Mouse (Mus musculus): ENCODE measurements around the gene Dennd1a. TPM values are rescaled to one million over a fixed set of nuclear protein-coding genes. Genes with fewer than 3 reads are reported as not detected.

Dennd1a gene
- total RNA-seq (2015) (32.1 and 36.8 TPM in 2 replicates), total RNA-seq (2017) (31.9 and 35.0 TPM in 2 replicates)

DNA sequence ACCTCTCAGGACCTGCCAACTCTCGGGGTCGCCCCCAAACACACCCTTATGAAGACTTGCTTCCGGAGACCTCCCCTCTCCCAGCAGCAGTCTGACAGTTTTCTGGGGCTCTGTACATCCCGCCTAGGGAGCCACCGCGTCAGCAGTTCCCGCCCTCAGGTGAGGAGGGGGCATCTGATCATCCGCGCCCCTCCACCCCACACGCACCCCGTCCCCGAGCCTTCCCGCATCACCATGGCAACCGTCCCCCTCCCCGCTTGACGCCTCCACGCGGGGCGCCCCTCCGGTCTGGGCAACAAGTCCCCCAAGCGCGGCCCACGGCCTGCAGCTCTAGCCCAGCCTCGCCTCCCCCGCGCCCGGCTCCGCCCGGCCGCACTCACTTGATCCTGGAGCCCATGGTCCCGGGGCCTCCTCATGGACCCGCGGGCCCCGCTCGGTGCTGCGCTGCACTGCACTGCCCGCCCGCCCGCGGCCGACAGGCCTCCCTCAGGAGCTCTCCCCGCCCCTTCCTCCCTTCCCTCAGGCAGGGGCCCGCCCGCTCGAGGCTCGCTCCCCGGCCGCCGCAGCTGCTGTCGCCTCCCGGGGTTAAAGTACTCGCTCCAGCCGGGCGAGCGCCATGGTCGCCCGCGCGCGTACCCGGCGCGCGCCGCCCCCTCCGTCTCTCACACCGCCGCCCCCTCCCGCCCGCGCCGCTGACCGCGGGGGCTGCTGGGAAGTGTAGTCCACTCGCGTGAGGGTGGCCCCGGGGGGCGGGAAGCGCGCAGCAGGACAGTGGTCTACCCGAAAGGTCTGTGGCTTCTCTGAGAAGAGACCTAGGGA, at the start of gene Dennd1a:
Gene Dennd1a (minus strand): TSS at position 658 of the 819 bp plus-strand sequence.
- ATAC-seq (ENCODE audit: poor library complexity, severe bottlenecking), result peak; percentile 89

DNA sequence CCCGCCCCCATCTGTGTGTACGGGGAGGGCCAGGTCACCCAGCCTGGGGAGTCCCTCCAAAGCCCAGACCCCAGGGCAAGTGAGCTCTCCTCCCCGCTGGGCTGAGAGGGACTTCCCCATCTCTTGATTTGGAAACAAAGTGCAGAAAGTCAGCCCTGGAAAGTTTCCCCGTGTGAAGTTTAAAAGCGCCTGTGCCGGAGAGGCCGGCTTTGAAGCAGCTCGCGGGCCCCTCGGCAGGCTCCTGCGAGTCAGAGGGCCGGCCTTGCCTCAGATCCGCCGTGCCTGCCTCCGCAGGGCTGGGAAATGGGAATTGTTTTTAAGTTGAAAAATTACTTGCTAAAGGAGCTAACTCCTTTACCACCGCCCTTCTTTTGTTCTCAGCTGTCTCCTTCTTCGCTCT, 49.4 kb upstream of the Dennd1a start:
- peak; percentile 45; the same call in 1 of the 2 replicates for ATAC-seq (ENCODE audit: poor library complexity, severe bottlenecking)

GRCm38 (mm10) chr2:38333586-38334119, 46.5 kb upstream of the Dennd1a start:
- ATAC-seq (ENCODE audit: poor library complexity, severe bottlenecking), result no peak

- no peak for ATAC-seq (ENCODE audit: poor library complexity, severe bottlenecking)
These were observed 39.5 kb upstream of the Dennd1a start for GRCm38 (mm10) chr2:38326671-38327070.

- ATAC-seq (ENCODE audit: poor library complexity, severe bottlenecking), result no peak
These were observed 36.2 kb upstream of the Dennd1a start for GRCm38 (mm10) chr2:38323380-38323779.

GRCm38 (mm10) chr2:38320911-38321310, 33.7 kb upstream of the Dennd1a start:
- ATAC-seq (ENCODE audit: poor library complexity, severe bottlenecking), result no peak

DNA sequence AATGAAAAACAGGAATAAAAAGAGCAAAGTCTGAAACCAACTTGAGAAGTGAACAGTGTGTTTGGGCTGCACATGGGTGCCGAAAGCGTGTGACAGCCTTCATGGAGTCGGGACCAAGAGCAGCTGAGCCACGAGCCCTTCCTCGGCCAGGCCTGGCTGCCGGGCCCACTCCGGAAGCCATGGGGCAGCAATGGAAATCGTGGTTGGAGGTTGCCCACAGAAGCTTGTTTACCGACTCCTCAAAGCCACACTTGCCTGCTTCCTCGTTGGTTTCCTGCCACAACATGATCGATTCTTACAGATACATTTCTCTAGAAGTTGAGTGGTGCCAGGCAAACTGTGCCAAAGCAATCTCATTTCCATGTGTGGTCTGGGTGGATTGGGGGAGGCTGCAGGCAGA, 31.9 kb upstream of the Dennd1a start:
- peak; percentile 57 for ATAC-seq (ENCODE audit: poor library complexity, severe bottlenecking)

GRCm38 (mm10) chr2:38313399-38313798, 26.2 kb upstream of the Dennd1a start:
- ATAC-seq (ENCODE audit: poor library complexity, severe bottlenecking), result peak; percentile 83

GRCm38 (mm10) chr2:38312921-38313320, 25.7 kb upstream of the Dennd1a start:
- ATAC-seq (ENCODE audit: poor library complexity, severe bottlenecking), result no peak

DNA sequence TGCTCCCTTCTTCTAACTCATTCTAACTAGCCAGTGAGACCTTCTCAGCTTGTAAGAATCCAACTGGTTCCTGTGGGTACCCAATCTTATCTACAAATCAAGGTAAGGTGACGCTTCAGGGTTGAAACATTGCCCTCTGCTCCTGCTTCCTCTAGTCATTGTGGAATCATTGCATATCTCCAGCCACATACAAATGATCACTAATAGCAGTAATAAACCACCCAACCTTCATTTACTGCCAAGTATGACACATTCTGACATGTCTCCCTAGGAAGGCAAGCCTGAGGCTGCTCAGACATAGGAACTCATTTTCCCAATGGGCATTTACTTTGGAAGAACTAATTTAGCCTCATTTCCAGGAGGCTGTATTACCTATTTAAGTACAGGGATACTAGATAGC, 18.0 kb upstream of the Dennd1a start:
- no peak for ATAC-seq (ENCODE audit: poor library complexity, severe bottlenecking)

DNA sequence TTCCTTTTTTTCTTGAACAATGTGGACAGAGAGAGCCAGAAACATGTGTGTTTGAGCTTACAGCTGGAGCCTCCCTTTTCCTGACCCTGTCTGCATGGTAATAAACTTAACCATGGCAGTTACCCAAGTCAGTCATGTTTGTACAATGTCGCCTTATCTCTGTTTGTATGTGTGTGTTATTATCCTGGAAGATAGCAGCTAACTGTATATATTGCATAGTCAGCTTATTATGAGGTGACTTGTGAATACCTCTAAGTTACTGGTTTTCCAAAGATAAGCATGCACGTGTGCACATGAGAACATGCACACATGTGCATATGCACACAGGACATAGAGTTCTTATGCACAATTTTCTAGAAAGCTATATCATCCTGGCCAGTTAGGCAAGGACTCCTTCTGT, 13.8 kb upstream of the Dennd1a start:
- no peak for ATAC-seq (ENCODE audit: poor library complexity, severe bottlenecking)

DNA sequence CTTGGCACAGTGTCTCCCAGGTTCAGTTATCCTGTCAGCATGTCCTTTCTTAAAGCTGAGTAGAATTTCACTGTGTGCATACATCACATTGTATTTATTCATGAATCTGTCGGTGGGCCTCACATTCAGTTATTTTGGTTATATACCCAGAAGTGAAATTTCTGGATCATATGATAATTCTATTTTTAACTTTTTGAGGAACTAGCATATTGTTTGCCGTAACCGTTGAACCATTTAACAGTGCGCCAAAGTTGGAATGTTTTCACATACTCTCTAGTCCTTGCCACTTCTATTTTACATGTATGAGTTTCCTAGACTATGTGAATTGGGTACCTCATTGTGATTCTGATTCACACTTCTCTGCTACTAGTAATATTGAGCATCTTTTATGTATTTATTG, 8.7 kb upstream of the Dennd1a start:
- ATAC-seq (ENCODE audit: poor library complexity, severe bottlenecking), result peak; percentile 52; the same call in 1 of the 2 replicates

DNA sequence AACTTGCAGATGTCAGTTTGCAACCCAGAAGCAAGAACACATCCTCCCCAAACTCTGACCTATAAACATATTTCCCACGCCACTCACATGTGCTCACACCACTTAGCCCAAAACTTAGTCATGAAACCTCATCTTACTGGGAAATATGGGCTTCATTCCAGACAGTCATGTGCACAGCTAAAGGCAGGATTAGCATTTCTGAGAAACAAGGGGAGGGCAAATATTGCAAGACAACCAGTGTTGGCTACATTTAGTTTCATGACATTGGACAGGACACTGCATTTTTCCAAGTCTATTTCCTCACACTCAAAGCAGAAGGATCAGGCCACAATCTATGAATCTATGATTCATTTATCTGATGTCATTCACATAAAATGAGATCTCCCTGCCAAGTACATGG, 4.3 kb upstream of the Dennd1a start:
- no peak for ATAC-seq (ENCODE audit: poor library complexity, severe bottlenecking)

DNA sequence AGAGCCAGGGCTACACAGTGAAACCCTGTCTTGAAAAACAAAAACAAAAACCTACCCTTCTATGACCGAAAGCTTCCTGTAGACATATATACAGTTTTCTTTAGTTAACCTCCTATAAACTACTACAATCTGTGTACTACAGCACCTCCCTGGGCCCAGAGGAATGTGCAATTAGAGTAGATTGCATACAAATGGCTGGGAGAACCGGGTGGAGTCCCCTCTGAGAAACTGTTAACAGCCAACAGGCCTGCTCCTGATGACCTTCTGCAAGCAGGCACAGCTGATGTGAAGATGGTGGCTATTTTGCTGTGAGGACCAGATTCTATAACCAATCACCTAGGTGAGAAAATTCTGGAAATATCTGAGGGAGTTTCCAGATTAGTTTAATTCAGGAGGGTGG, 1.0 kb upstream of the Dennd1a start:
- ATAC-seq (ENCODE audit: poor library complexity, severe bottlenecking), result no peak

- ATAC-seq (ENCODE audit: poor library complexity, severe bottlenecking), result peak; percentile 13; the same call in 1 of the 2 replicates
These were observed 807 bp downstream of the Dennd1a start for GRCm38 (mm10) chr2:38286433-38286732.

- no peak for ATAC-seq (ENCODE audit: poor library complexity, severe bottlenecking)
These were observed 1.3 kb downstream of the Dennd1a start for GRCm38 (mm10) chr2:38285781-38286432.

- no peak for ATAC-seq (ENCODE audit: poor library complexity, severe bottlenecking)
These were observed 3.2 kb downstream of the Dennd1a start for GRCm38 (mm10) chr2:38283961-38284360.

DNA sequence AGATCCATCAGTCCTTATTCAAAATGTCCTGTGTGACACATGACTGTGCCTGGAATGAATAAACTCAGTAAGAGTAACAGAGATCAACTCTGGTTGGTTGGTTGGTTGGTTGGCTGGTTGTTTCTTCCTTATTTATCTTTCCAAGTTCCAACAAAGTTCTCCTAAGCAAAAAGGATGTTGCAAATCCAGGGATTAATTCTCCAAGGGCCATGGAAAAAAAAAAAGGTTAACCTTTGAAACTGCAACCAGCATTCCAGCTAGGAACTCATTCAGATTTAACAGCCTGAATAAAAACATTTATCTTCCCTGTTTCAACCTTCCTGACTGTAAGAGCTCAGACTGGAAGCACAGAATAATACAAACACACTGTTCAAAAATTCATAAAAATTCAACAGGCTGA, 6.8 kb downstream of the Dennd1a start:
- no peak for ATAC-seq (ENCODE audit: poor library complexity, severe bottlenecking)

- no peak for ATAC-seq (ENCODE audit: poor library complexity, severe bottlenecking)
These were observed 12.2 kb downstream of the Dennd1a start for GRCm38 (mm10) chr2:38274973-38275372.

- no peak for ATAC-seq (ENCODE audit: poor library complexity, severe bottlenecking)
These were observed 23.5 kb downstream of the Dennd1a start for GRCm38 (mm10) chr2:38263653-38264052.

GRCm38 (mm10) chr2:38259052-38259451, 28.1 kb downstream of the Dennd1a start:
- no peak for ATAC-seq (ENCODE audit: poor library complexity, severe bottlenecking)

GRCm38 (mm10) chr2:38237616-38238015, 49.6 kb downstream of the Dennd1a start:
- ATAC-seq (ENCODE audit: poor library complexity, severe bottlenecking), result no peak

Data from megakaryocyte, adult 5-6 weeks (primary cell).